Mouse (Mus musculus) kidney, adult 2 months (tissue): ENCODE measurements around the gene Tmem209. TPM values are rescaled to one million over a fixed set of nuclear protein-coding genes. Genes with fewer than 3 reads are reported as not detected.
A peak's percentile ranks its signal among the peaks of the same experiment; 100 is the strongest.

Source experiments
- DNase-seq: peaks from one replicate; pipeline ENCODE4 v3.0.0; 2021
- H3K27ac ChIP-seq: fragments of 200-500 bp; 2 replicates; pipeline ENCODE4 v1.5.1; 2012; ENCODE audit warnings: low read depth, low read length, control low read depth, inconsistent platforms; ENCODE audit not compliant: insufficient read depth
- H3K27me3 ChIP-seq: fragments of 200-500 bp; replicated peaks from 2 replicates; pipeline ENCODE4 v1.6.1; 2012; ENCODE audit warnings: mild to moderate bottlenecking, moderate library complexity, low read length, inconsistent platforms; ENCODE audit not compliant: control insufficient read depth, insufficient read depth
- H3K36me3 ChIP-seq: fragments of 200-500 bp; 2 replicates; pipeline ENCODE4 v1.6.1; 2012; ENCODE audit warnings: mild to moderate bottlenecking, moderate library complexity, low read length, inconsistent platforms; ENCODE audit not compliant: control insufficient read depth, insufficient read depth
- H3K4me1 ChIP-seq: fragments of 200-500 bp; 2 replicates; pipeline ENCODE4 v1.6.1; 2011; ENCODE audit warnings: low read length; ENCODE audit not compliant: control insufficient read depth, insufficient read depth
- H3K4me3 ChIP-seq: fragments of 200-500 bp; 2 replicates; pipeline ENCODE4 v1.5.1; 2011; ENCODE audit warnings: mild to moderate bottlenecking, low read depth, low read length, control low read depth; ENCODE audit not compliant: insufficient read depth
- CTCF ChIP-seq: fragments of 200-500 bp; conservative IDR thresholded peaks from 2 replicates; pipeline ENCODE4 v1.5.1; 2011; ENCODE audit warnings: low read depth, mild to moderate bottlenecking, control low read depth, low read length, moderate library complexity, mixed read lengths; ENCODE audit not compliant: insufficient read depth, insufficient read length
- POLR2A ChIP-seq: fragments of 200-500 bp; IDR thresholded peaks from one replicate; pipeline ENCODE4 v1.6.1; 2011; ENCODE audit warnings: low read depth, low read length, control low read depth
- WGBS: fragments of 180-500 bp; shearing (Covaris S2); methylation state at CpG from one replicate; pipeline ENCODE4 v1.1.7; 2018; 5-methylcytosine and 5-hydroxymethylcytosine counted together
- polyA plus RNA-seq: library from polyadenylated mRNA; depleted of rRNA; stranded (reverse); fragments of >200 nt; gene quantifications from 2 replicates; pipeline ENCODE4 v1.2.3, GENCODE M21; 2012

Tmem209 gene
- polyA plus RNA-seq, 1 experiment: 27.3 TPM

DNA sequence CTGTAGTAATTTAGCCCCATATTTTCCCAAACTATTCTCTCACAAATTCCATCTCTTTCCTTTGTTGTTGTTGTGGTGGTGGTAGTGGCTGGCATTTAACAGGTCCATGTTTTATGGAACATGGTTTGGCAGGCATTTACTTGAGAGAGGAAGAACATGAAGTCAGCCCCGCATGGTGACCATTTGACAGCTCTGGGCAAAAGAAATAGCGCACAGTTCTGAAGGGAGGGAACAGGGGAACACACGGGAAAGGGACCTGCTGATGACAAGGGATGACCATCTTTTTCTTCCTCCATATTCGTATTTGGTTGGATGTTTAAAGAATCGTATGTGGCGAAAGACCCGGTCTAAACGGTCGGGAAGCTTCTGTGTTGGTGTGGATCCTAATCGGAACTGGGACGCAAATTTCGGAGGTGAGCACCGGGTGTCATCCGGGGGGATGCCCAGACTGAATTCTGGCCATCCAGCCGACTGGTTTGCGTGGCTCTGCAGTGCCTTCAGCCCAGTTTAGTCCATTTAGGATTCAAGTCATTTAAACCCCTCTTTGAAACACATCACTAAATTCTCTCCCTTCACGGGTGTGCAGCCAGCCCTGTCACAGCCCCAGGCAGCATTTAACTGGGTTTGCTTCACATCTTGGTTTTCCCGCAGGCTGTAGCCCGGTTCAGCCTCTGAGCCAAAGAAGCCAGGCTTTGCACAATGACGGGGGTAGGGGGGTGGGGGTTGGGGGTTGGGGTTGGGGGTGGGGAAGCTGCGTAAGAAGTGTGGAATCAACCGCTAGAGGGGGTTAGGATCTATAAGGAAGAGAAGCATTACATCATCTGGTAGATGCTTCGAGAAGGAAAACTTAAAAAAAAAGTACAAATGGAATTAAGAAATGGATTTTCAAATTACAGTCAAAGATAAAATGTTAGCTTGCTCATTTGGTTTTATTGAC lies 42.3 kb upstream of the Tmem209 start:
- 29% methylated on average over 23 of the region's 23 CpGs for WGBS
- H3K4me1 ChIP-seq: no peaks in the 10 kb centered on the region
- DNase-seq: no peak
- TF ChIP-seq POLR2A: no peak
- TF ChIP-seq CTCF: no peak
- no peaks in the 10 kb centered on the region; the same call in 1 of the 2 replicates for H3K27me3 ChIP-seq
- no peak overlapping the region for H3K4me3 ChIP-seq
- no peak overlapping the region for H3K27ac ChIP-seq
- no peaks in the 10 kb centered on the region for H3K36me3 ChIP-seq

GRCm38 (mm10) chr6:30551193-30551515 lies 41.6 kb upstream of the Tmem209 start:
- no peak overlapping the region for H3K4me3 ChIP-seq
- H3K27me3 ChIP-seq: no peaks in the 10 kb centered on the region; the same call in 1 of the 2 replicates
- no peaks in the 10 kb centered on the region for H3K36me3 ChIP-seq
- no peak overlapping the region for H3K27ac ChIP-seq
- TF ChIP-seq CTCF (no peak), POLR2A (no peak)
- DNase-seq: no peak
- H3K4me1 ChIP-seq: no peaks in the 10 kb centered on the region

GRCm38 (mm10) chr6:30550496-30551192 lies 41.1 kb upstream of the Tmem209 start:
- Histone ChIP-seq H3K4me3 (no peak overlapping the region), H3K27me3 (no peaks in the 10 kb centered on the region; the same call in 1 of the 2 replicates), H3K27ac (no peak overlapping the region), H3K4me1 (no peaks in the 10 kb centered on the region), H3K36me3 (no peaks in the 10 kb centered on the region)
- WGBS: 81% methylated on average over 7 of the region's 7 CpGs
- DNase-seq: no peak
- TF ChIP-seq CTCF: no peak
- TF ChIP-seq POLR2A: no peak

DNA sequence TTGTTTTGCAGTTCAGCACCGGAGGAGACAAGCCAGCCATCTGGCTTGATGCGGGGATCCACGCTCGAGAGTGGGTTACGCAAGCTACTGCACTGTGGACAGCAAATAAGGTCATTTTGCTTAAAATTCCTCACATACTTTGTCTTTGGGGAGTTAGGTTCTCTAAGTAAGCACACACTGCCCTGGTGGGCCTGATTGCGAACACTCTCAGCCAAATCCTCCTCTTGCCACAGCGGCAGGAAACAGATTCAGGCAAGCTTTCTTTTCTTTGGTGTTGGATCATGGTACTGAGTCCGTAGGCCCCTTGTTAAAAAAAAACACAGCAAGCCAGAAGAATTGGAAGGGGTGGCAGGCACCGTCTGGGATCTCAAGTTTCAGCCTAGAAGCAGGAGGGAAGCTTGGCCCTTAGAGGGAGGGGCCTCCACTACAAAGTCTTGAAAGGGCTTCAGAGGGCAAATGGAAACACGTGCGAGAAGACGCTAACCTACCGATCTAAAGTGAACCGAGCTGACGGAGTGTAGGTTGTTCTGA lies 39.7 kb upstream of the Tmem209 start:
- no peak for DNase-seq
- TF ChIP-seq POLR2A: no peak
- TF ChIP-seq CTCF: no peak
- H3K4me1 ChIP-seq: no peaks in the 10 kb centered on the region
- no peak overlapping the region for H3K27ac ChIP-seq
- H3K27me3 ChIP-seq: no peaks in the 10 kb centered on the region; the same call in 1 of the 2 replicates
- 50% methylated on average over 15 of the region's 15 CpGs for WGBS
- no peaks in the 10 kb centered on the region for H3K36me3 ChIP-seq
- no peak overlapping the region for H3K4me3 ChIP-seq

DNA sequence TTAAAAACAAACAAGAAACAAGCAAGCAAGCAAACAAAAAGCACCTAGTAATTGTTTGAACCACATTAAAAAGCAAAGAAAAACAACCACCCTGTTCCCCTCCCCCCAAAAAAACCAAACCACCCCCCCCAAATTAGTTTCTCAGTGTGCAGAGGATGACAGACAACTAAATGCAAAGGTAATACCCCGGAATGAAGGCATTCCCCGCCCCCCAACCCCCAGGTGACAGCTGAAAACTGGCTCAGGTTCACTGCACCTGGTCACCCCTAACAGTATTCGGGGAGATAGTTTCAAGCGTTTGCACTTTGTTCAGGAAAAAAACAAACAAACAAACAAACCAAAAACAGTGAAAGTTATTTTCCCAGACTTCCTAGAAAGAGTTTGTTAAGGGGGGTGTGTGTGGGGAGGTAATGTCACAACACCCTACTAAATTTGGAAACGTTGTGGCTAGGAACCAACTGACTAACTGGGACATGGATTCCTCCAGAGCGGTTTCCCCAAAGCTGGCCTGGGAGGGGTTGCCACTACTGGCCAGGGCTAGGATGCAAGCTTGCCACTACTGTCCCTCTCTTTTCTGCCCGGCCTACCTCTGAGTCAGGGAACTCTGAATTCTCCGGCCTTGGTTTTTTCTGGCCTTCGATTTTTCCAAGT lies 38.2 kb upstream of the Tmem209 start:
- H3K36me3 ChIP-seq: no peaks in the 10 kb centered on the region
- no peak overlapping the region for H3K27ac ChIP-seq
- DNase-seq: peak; percentile 37
- H3K4me3 ChIP-seq: no peak overlapping the region
- no peaks in the 10 kb centered on the region; the same call in 1 of the 2 replicates for H3K27me3 ChIP-seq
- 52% methylated on average over 9 of the region's 9 CpGs for WGBS
- H3K4me1 ChIP-seq: no peaks in the 10 kb centered on the region
- TF ChIP-seq POLR2A (no peak), CTCF (no peak)

- Histone ChIP-seq H3K36me3 (no peaks in the 10 kb centered on the region), H3K4me1 (no peaks in the 10 kb centered on the region), H3K27ac (no peak overlapping the region), H3K4me3 (no peak overlapping the region; the same call in 1 of the 2 replicates), H3K27me3 (no peaks in the 10 kb centered on the region; the same call in 1 of the 2 replicates)
- no peak for DNase-seq
- 4% methylated on average over 17 of the region's 17 CpGs for WGBS
- TF ChIP-seq CTCF (no peak), POLR2A (no peak)
These were observed 37.7 kb upstream of the Tmem209 start for GRCm38 (mm10) chr6:30547274-30547645.
